Mouse (Mus musculus) v-Abl transformed pro-B cells (cell line): ENCODE data around the gene Etnk2.

ENCODE experiments used
- in situ Hi-C, 2 experiments: fragments of 400-800 bp; cut with MboI; formaldehyde crosslinking; loops; one replicate each; pipeline ENCODE4 v1.15.1; 2025; ENCODE audit not compliant: unreplicated experiment in 2 of 2

The Etnk2 gene

DNA sequence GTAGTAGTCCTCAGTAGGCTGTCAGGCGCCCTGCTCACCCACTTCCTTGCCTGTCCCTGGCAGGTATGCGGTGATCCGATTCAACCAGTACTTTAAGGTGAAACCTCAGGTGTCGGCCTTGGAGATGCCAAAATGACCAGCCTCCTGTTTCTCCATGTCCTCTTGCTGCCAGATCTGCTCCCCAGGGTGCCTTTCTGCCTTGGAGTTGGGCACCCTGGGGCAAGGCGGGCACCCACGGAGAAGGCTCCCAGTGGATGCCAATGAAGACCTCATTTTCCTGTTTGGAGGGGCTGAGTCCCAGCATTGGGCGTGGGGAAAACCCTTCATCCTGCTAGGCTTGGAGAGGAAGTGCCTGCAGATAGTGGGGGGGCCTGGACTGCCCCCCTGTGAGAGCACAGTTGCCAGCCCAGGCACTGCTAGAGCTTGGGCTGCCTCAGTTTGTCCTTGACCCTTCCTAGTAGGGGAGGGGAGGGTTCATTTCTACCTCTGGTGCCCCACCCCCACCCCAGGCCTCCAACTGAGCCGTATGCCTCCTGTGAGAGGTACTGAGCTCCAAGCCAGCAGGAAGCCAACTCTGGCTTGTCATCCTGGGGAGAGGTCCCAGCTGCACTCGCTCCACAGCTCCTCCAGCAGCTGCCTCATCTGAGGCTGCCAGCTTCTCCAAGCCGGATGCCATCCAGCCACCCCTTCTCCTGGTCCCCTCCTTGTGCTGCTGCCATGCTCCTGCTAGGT lies 16.0 kb downstream of the Etnk2 start:
- in situ Hi-C loops, result loop anchor here in 1 of 2 experiments (10.0 kb wide), 2 partner anchors 65 to 205 kb away; no protein-coding TSS in a partner anchor

GRCm38 (mm10) chr1:133379986-133380320 lies 16.6 kb downstream of the Etnk2 start:
- in situ Hi-C loops, result loop anchor here (5.0 to 10.0 kb wide), 11 partner anchors 65 to 742 kb away; partner anchors contain the start of gene Chit1 (in 1 of the 2)

GRCm38 (mm10) chr1:133380347-133381065 lies 17.1 kb downstream of the Etnk2 start:
- in situ Hi-C loops, result loop anchor here (5.0 to 10.0 kb wide), 9 partner anchors 68 to 742 kb away; partner anchors contain the start of gene Chit1 (in 1 of the 2)

DNA sequence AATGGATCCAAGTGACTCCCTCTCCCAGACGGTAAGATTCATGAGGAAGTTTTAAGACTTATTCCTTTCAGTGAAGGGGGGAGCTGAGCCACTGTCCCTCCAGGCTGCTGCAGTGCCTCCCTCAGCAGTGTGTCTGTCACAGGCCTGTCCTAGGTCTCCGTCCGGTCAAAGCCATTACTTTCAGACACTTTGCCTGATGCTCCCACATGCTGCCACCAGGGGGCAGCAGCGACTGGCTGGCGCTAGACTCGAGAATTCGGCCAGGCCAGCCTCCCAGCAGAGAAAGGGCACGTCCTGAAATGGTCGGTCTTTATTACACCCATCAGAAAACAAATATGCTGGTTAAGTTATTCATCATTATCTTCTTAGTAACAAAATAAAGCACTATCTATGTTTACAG lies 18.6 kb downstream of the Etnk2 start:
- in situ Hi-C loops, result loop anchor here (5.0 to 10.0 kb wide), 9 partner anchors 70 to 740 kb away; partner anchors contain the start of gene Chit1 (in 1 of the 2)

GRCm38 (mm10) chr1:133382552-133383155 lies 19.3 kb downstream of the Etnk2 start:
- in situ Hi-C loops, result loop anchor here (5.0 to 10.0 kb wide), 9 partner anchors 70 to 740 kb away; partner anchors contain the start of gene Chit1 (in 1 of the 2)

- in situ Hi-C loops, result loop anchor here (5.0 to 10.0 kb wide), 9 partner anchors 71 to 739 kb away; partner anchors contain the start of gene Chit1 (in 1 of the 2)
Measured at GRCm38 (mm10) chr1:133383157-133383783, 19.9 kb downstream of the Etnk2 start.

GRCm38 (mm10) chr1:133385506-133385905 lies 22.1 kb downstream of the Etnk2 start:
- in situ Hi-C loops, result loop anchor here (10.0 kb wide), 2 partner anchors 659 to 729 kb away; partner anchors contain the start of gene Chit1 (in 1 of the 2)

GRCm38 (mm10) chr1:133386209-133386608 lies 22.8 kb downstream of the Etnk2 start:
- in situ Hi-C loops, result loop anchor here (10.0 kb wide), 2 partner anchors 659 to 729 kb away; partner anchors contain the start of gene Chit1 (in 1 of the 2)

GRCm38 (mm10) chr1:133387539-133388268 lies 24.3 kb downstream of the Etnk2 start:
- in situ Hi-C loops, result loop anchor here (10.0 kb wide), 2 partner anchors 657 to 727 kb away; partner anchors contain the start of gene Chit1 (in 1 of the 2)

DNA sequence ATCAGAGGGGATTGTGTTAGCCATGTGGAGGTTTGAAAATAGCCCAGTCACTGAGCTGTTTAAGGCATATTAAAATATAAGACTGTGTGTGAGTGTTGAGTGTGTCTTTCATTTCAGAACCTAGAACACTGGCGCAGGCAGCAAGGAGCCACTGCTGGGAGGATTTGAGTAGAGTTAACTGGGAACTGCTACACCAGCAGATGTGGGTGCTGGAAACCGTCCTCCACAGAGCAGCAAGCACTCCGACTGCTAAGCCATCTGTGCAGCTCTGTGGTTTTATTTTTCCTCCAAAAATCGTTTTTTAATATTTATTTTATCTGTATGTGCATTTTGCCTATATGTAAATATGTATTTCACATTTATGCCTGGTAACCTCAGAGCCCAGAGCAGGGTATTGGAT lies 31.3 kb downstream of the Etnk2 start:
- in situ Hi-C loops, result no loop called here

- in situ Hi-C loops, result no loop called here
Measured at GRCm38 (mm10) chr1:133396693-133397092, 33.3 kb downstream of the Etnk2 start.

DNA sequence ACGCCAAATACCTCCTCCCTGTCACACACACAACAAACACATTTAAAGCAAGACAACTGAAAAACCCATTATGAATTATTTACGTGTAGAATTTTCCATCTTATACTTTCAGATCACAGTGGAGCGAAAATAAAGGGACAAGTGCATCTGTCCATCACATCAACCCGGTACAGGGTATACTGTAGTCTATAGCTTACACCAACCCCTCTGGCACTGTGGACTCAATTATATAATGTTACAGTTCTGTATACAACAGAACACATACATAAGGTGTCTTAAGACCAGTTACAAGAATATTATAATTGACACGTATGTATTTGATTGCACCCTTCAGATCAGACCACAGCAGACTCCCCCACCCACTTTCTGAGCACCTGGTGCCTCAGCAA lies 33.7 kb downstream of the Etnk2 start:
- in situ Hi-C loops, result no loop called here

- in situ Hi-C loops, result no loop called here
Measured at GRCm38 (mm10) chr1:133397483-133398237, 34.3 kb downstream of the Etnk2 start.

DNA sequence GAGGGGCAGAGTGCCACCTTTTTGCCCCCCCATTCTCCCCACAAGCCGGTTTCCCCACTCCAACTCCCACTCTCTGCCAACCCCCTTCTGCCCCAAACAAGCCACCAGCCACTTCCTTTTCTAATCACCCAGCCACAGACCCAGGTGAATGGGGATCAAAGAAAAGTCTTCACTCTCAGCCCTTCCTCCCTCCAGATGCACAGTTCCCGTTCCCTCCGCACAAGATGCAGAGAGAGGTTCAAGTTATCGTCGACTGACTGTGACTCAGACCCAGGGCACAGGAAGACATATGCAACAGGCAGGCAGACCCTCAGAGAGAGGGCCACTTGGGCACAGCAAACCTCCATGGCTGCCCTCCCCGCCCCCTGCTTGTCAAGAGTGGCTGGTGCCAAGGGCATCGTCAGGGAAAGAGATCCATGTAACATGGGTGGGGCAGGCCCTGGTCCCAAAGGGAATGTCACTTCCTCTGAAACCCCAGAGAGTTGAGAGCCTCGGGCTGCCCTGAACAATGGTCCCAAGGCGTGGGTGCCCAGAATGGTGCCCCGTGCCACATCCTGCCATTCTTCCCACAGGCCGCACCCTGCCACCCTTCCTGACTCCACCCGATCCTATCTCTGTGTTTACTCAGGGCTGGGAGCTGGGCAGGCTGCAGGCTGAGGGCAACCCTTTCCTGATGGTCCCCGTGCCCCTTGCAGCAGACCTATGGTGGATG lies 36.8 kb downstream of the Etnk2 start:
- in situ Hi-C loops, result loop anchor here in 1 of 2 experiments (25.0 kb wide), 1 partner anchor 663 kb away; the partner anchor contains the start of gene Nfasc

DNA sequence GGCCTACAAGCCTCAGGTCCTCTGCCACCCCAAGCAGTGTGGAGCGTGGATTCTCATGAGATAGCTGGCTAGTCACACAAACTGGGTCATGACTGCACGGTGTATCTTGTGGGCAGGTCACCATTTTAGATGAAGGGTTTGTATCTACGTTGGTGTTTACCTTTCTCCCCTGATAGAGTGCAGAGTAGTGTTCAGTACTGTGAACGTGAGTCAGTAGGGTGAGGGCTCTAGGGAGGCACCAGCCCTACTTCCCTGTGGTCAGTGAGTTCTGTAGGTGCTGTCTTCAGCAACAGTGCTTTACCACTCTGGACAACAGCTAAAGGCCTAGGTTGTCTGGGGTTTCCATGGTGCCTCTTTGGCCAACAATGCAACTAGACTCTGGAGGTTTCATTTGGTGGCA lies 40.6 kb downstream of the Etnk2 start:
- in situ Hi-C loops, result loop anchor here in 1 of 2 experiments (25.0 kb wide), 1 partner anchor 667 kb away; the partner anchor contains the start of gene Nfasc

- in situ Hi-C loops, result loop anchor here in 1 of 2 experiments (25.0 kb wide), 1 partner anchor 669 kb away; the partner anchor contains the start of gene Nfasc
Measured at GRCm38 (mm10) chr1:133406614-133407013, 43.2 kb downstream of the Etnk2 start.

- in situ Hi-C loops, result loop anchor here in 1 of 2 experiments (25.0 kb wide), 1 partner anchor 670 kb away; the partner anchor contains the start of gene Nfasc
Measured at GRCm38 (mm10) chr1:133407436-133407835, 44.1 kb downstream of the Etnk2 start.

DNA sequence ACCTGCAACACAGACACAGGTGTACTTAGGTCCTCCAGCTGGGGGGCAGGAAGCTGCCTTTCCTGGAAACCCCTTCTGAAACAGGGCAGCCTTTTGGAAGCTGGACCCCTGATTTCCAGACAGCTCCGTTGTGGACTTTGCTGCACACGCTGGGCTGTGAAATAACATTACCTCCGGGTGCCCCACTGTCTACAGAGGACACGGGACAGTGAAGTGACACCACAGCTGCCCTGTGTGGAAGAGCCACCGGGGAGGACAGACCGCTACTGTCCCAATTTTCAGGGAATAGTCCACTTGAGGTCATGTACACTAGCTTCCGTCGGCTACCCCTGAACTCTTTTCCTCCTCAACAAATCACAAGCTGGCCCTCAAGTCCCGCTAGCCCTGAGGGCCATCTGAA lies 44.9 kb downstream of the Etnk2 start:
- in situ Hi-C loops, result loop anchor here in 1 of 2 experiments (25.0 kb wide), 1 partner anchor 671 kb away; the partner anchor contains the start of gene Nfasc
